Mouse (Mus musculus): ENCODE results near the gene Gm13128.

DNA sequence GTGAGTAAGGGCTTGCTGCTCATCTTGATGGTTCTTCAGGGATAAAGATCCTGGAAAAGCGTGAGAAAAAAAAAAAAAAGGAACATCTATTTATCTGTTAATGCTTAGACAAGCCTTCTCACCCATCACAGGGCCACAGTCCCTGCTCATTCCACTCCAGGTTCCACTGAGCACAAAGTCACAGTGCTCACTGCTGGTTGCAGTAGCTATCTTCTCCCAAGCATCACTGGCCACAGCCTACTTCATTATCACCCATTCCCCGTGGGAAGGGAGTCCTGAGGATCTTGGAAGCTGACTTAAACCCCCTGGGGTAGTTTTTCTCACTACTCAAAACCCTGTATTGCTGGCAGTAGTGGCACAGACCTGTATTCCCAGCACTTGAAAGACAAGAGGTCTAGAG, 47.9 kb downstream of the Gm13128 start, which contains the start of gene Pramef20:
- TF ChIP-seq ZC3H11A (IDR thresholded peaks at IDR 0.05; ENCODE audit: borderline replicate concordance, low read depth, low read length): no peak
- TF ChIP-seq ZNF384 (IDR thresholded peaks at IDR 0.05; ENCODE audit: low read depth, low read length): no peak
- no peak for TF ChIP-seq CHD2 (IDR thresholded peaks at IDR 0.05; ENCODE audit: low read depth, low read length)
